Mouse (Mus musculus) MEL (cell line): ENCODE measurements around the gene Optn.

Experiments used
- BHLHE40 ChIP-seq: IDR thresholded peaks from 2 replicates; pipeline ENCODE4 v1.6.1; 2012; ENCODE audit warnings: low read depth, mild to moderate bottlenecking, inconsistent platforms, low read length, improper control_type of control experiment, borderline replicate concordance
- CTCF ChIP-seq, 3 experiments: IDR thresholded peaks in 2 of 3; conservative IDR thresholded peaks in 1 of 3; 2 replicates each; pipeline ENCODE4 v1.5.1; 2011 to 2012; ENCODE audit warnings: low read length in 3 of 3, low read depth in 2 of 3, mild to moderate bottlenecking in 2 of 3, improper control_type of control experiment in 1 of 3, inconsistent platforms in 1 of 3, mixed read lengths in 1 of 3, moderate library complexity in 1 of 3; ENCODE audit not compliant: control insufficient read depth in 1 of 3, insufficient read depth in 1 of 3, poor library complexity in 1 of 3, severe bottlenecking in 1 of 3
- EP300 ChIP-seq, 2 experiments: IDR thresholded peaks; 2 replicates each; pipeline ENCODE4 v1.6.1; 2011; ENCODE audit warnings: improper control_type of control experiment in 2 of 2, low read length in 2 of 2, low read depth in 1 of 2, mild to moderate bottlenecking in 1 of 2
- KAT2A ChIP-seq: conservative IDR thresholded peaks from 2 replicates; pipeline ENCODE4 v1.6.1; 2012; ENCODE audit warnings: low read depth, low read length, improper control_type of control experiment, inconsistent platforms
- POLR2A ChIP-seq, 2 experiments: IDR thresholded peaks; 2 replicates each; pipeline ENCODE4 v1.6.1; 2011 to 2012; ENCODE audit warnings: low read length in 2 of 2, mild to moderate bottlenecking in 2 of 2, control low read depth in 1 of 2, improper control_type of control experiment in 1 of 2, low read depth in 1 of 2, moderate library complexity in 1 of 2; ENCODE audit not compliant: control insufficient read depth in 1 of 2, insufficient read depth in 1 of 2, poor library complexity in 1 of 2
- RCOR1 ChIP-seq: IDR thresholded peaks from 2 replicates; pipeline ENCODE4 v1.6.1; 2012; ENCODE audit warnings: low read depth, mild to moderate bottlenecking, inconsistent platforms, low read length, improper control_type of control experiment
- SMC3 ChIP-seq: IDR thresholded peaks from 2 replicates; pipeline ENCODE4 v1.6.1; 2011; ENCODE audit warnings: low read depth, low read length, improper control_type of control experiment
- TCF12 ChIP-seq: IDR thresholded peaks from 2 replicates; pipeline ENCODE4 v1.6.1; 2014; ENCODE audit warnings: low read depth, mild to moderate bottlenecking, inconsistent platforms, low read length, improper control_type of control experiment, moderate library complexity
- USF1 ChIP-seq: IDR thresholded peaks from 2 replicates; pipeline ENCODE4 v1.6.1; 2014; ENCODE audit warnings: low read depth, mild to moderate bottlenecking, inconsistent platforms, low read length, improper control_type of control experiment, moderate library complexity
- ZC3H11A ChIP-seq: IDR thresholded peaks from 2 replicates; pipeline ENCODE4 v1.6.1; 2012; ENCODE audit warnings: low read depth, mild to moderate bottlenecking, inconsistent platforms, low read length, improper control_type of control experiment
- ZKSCAN1 ChIP-seq: IDR thresholded peaks from 2 replicates; pipeline ENCODE4 v1.6.1; 2012; ENCODE audit warnings: low read depth, mild to moderate bottlenecking, inconsistent platforms, low read length, improper control_type of control experiment, moderate library complexity
- ZNF384 ChIP-seq: IDR thresholded peaks from 2 replicates; pipeline ENCODE4 v1.6.1; 2012; ENCODE audit warnings: low read depth, mild to moderate bottlenecking, inconsistent platforms, low read length, improper control_type of control experiment

DNA sequence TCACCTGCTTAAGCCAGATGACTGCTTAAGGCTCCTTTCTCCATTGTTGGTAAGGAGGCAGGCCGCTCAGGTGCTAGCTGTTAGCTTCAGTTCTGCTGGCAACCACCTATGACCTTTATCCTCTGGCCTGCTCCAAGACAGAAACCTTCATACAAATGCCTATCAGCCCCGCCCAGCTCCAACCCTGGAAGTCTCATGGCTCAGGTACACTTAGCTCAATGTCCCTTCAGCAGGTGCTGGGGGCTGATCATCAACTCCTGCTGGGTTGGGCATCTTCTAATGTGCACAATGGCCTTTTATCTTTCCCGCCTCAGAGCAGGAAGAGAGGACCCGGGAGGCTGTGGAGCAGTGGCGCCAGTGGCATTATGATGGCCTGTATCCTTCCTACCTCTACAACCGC lies 78.9 kb downstream of the Optn start:
- TF ChIP-seq EP300 (IDR thresholded peaks at IDR 0.05; ENCODE audit: low read depth in 1 of 2, low read length in 2 of 2) (no peak), TCF12 (no peak), ZKSCAN1 (no peak), CTCF (IDR thresholded peaks at IDR 0.05 in 2 of 3, conservative IDR thresholded peaks at IDR 0.05 in 1 of 3; ENCODE audit: control insufficient read depth in 1 of 3, insufficient read depth in 1 of 3, low read depth in 2 of 3, low read length in 3 of 3, poor library complexity in 1 of 3, severe bottlenecking in 1 of 3) (no peak), ZC3H11A (no peak), ZNF384 (no peak), POLR2A (IDR thresholded peaks at IDR 0.05; ENCODE audit: control insufficient read depth in 1 of 2, insufficient read depth in 1 of 2, low read depth in 1 of 2, low read length in 2 of 2, poor library complexity in 1 of 2) (no peak), USF1 (no peak), BHLHE40 (no peak), SMC3 (no peak), RCOR1 (no peak), KAT2A (no peak)
